Mouse (Mus musculus) small intestine, adult 2 months (tissue): ENCODE results near the gene C1s1. TPM values are rescaled to one million over a fixed set of nuclear protein-coding genes. Genes with fewer than 3 reads are reported as not detected.
"Not testable (repeated sequence)": the region's sequence is repeated elsewhere in the genome, so short reads cannot be mapped to it uniquely, and the experiment has no call there.

Experiments used
- H3K27ac ChIP-seq: fragments of 200-500 bp; 2 replicates; pipeline ENCODE4 v1.5.1; 2012; ENCODE audit warnings: low read depth, low read length, control low read depth, inconsistent platforms; ENCODE audit not compliant: insufficient read depth
- H3K27me3 ChIP-seq: fragments of 200-500 bp; 2 replicates; pipeline ENCODE4 v1.6.1; 2012; ENCODE audit warnings: mild to moderate bottlenecking, moderate library complexity, low read length, inconsistent platforms; ENCODE audit not compliant: control insufficient read depth, insufficient read depth
- H3K36me3 ChIP-seq: fragments of 200-500 bp; 2 replicates; pipeline ENCODE4 v1.6.1; 2012; ENCODE audit warnings: mild to moderate bottlenecking, low read length, control low read depth, inconsistent platforms; ENCODE audit not compliant: control insufficient read depth, insufficient read depth
- H3K4me1 ChIP-seq: fragments of 200-500 bp; 2 replicates; pipeline ENCODE4 v1.6.1; 2012; ENCODE audit warnings: low read length, inconsistent platforms, mixed read lengths; ENCODE audit not compliant: control insufficient read depth, insufficient read depth, insufficient read length
- H3K4me3 ChIP-seq: fragments of 200-500 bp; 2 replicates; pipeline ENCODE4 v1.5.1; 2012; ENCODE audit warnings: low read depth, mild to moderate bottlenecking, control low read depth, inconsistent platforms, low read length, moderate library complexity
- CTCF ChIP-seq: fragments of 200-500 bp; IDR thresholded peaks from 2 replicates; pipeline ENCODE4 v1.5.1; 2012; ENCODE audit warnings: low read depth, mild to moderate bottlenecking, control low read depth, inconsistent platforms, low read length, moderate library complexity, mixed read lengths; ENCODE audit not compliant: insufficient replicate concordance, insufficient read length; ENCODE audit errors: extremely low read depth
- POLR2A ChIP-seq: fragments of 200-500 bp; IDR thresholded peaks from 2 replicates; pipeline ENCODE4 v1.6.1; 2012; ENCODE audit warnings: low read depth, mild to moderate bottlenecking, control low read depth, inconsistent platforms, low read length, moderate library complexity
- WGBS: fragments of 180-500 bp; shearing (Covaris S2); methylation state at CpG from one replicate; pipeline ENCODE4 v1.1.7; 2018; 5-methylcytosine and 5-hydroxymethylcytosine counted together
- polyA plus RNA-seq: library from polyadenylated mRNA; depleted of rRNA; stranded (reverse); fragments of >200 nt; gene quantifications from 2 replicates; pipeline ENCODE4 v1.2.3, GENCODE M21; 2012; rRNA removed

C1s1 gene
- 9.3 and 11.1 TPM in 2 replicates for polyA plus RNA-seq

GRCm38 (mm10) chr6:124542284-124542683 lies at the start of gene C1s1:
Gene C1s1 (minus strand): TSS chr6:124542359.
- not testable (repeated sequence) for H3K27ac ChIP-seq, H3K4me1 ChIP-seq, H3K27me3 ChIP-seq, H3K36me3 ChIP-seq
- peak within 1 kb of the TSS; percentile 11; the same call in 1 of the 2 replicates for H3K4me3 ChIP-seq
- 0% methylated on average over 1 of the region's 1 CpGs for WGBS

GRCm38 (mm10) chr6:124588771-124589170 lies 46.6 kb upstream of the C1s1 start:
- H3K36me3 ChIP-seq, result no peaks in the 10 kb centered on the region
- H3K4me3 ChIP-seq, result no peak overlapping the region
- TF ChIP-seq POLR2A (no peak), CTCF (no peak)
- H3K27ac ChIP-seq, result no peak overlapping the region
- no peaks in the 10 kb centered on the region for H3K27me3 ChIP-seq
- no peaks in the 10 kb centered on the region for H3K4me1 ChIP-seq

- H3K36me3 ChIP-seq, result no peaks in the 10 kb centered on the region
- H3K27ac ChIP-seq, result no peak overlapping the region
- TF ChIP-seq CTCF (no peak), POLR2A (no peak)
- no peaks in the 10 kb centered on the region for H3K27me3 ChIP-seq
- H3K4me3 ChIP-seq, result no peak overlapping the region
- H3K4me1 ChIP-seq, result no peaks in the 10 kb centered on the region
- WGBS, result 71% methylated on average over 4 of the region's 4 CpGs
Measured at GRCm38 (mm10) chr6:124586266-124586665, 44.1 kb upstream of the C1s1 start.

- Histone ChIP-seq H3K4me3 (no peak overlapping the region), H3K27me3 (no peaks in the 10 kb centered on the region), H3K27ac (no peak overlapping the region), H3K36me3 (no peaks in the 10 kb centered on the region), H3K4me1 (no peaks in the 10 kb centered on the region)
- 87% methylated on average over 3 of the region's 3 CpGs for WGBS
- TF ChIP-seq CTCF (no peak), POLR2A (no peak)
Measured at GRCm38 (mm10) chr6:124585761-124586160, 43.6 kb upstream of the C1s1 start.

GRCm38 (mm10) chr6:124584935-124585334 lies 42.8 kb upstream of the C1s1 start:
- TF ChIP-seq POLR2A (no peak), CTCF (no peak)
- Histone ChIP-seq H3K4me1 (no peaks in the 10 kb centered on the region), H3K27ac (no peak overlapping the region), H3K4me3 (no peak overlapping the region), H3K36me3 (no peaks in the 10 kb centered on the region), H3K27me3 (no peaks in the 10 kb centered on the region)
- 62% methylated on average over 3 of the region's 3 CpGs for WGBS

- no peaks in the 10 kb centered on the region for H3K27me3 ChIP-seq
- no peaks in the 10 kb centered on the region for H3K36me3 ChIP-seq
- no peak overlapping the region for H3K27ac ChIP-seq
- no peak overlapping the region for H3K4me3 ChIP-seq
- no peak for TF ChIP-seq POLR2A
- no peak for TF ChIP-seq CTCF
- no peaks in the 10 kb centered on the region for H3K4me1 ChIP-seq
- 97% methylated on average over 1 of the region's 1 CpGs for WGBS
Measured at GRCm38 (mm10) chr6:124582231-124582630, 40.1 kb upstream of the C1s1 start.

- WGBS, result 79% methylated on average over 7 of the region's 7 CpGs
- not testable (repeated sequence) for H3K4me3 ChIP-seq, H3K27ac ChIP-seq, H3K36me3 ChIP-seq, H3K27me3 ChIP-seq, H3K4me1 ChIP-seq
Measured at GRCm38 (mm10) chr6:124580155-124580554, 38.0 kb upstream of the C1s1 start.

GRCm38 (mm10) chr6:124575155-124575678 lies 33.1 kb upstream of the C1s1 start:
- H3K4me3 ChIP-seq, H3K36me3 ChIP-seq, H3K27ac ChIP-seq, H3K4me1 ChIP-seq, H3K27me3 ChIP-seq: not testable (repeated sequence)
- 63% methylated on average over 3 of the region's 3 CpGs for WGBS
